In the genomic region with DNA sequence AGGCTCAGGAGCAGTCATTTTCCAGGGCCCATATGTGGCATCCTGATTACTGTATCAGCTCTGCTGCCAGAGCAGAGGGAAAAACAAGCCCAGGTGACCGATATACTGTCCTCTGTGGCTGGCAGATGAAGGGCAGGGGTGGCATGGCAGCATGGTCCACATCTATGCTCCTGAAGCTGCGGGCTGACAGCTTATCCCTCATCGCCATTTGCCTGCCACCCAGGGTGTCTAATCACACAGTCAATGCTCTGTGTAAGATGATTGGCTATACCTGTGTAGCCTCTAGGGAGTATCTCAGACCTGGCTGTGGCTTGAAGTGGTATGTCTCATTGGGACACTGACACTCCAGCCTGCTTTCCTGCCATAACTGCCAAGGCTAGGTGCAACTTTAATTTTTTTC, we compare ENCODE assay signal across 32 mouse cellular contexts. TPM values are rescaled to one million over a fixed set of nuclear protein-coding genes. Genes with fewer than 3 reads are reported as not detected.
DNase-seq lines count a peak whose midpoint lies in the region; ATAC-seq lines count a peak whose summit lies in the region.
"Had no signal": no experiment of that assay in that cellular context is flagged by ENCODE, and none has a peak within 500 bp of the region (broad histone marks: within the 10 kb centered on the region; RNA-seq: fewer than 3 reads in every experiment).

No protein-coding gene starts in this region.

- H3K4me1 ChIP-seq in liver, embryonic 13.5 days (replicated peaks): peaks cover 36% of the 10 kb centered on the region
- 0 out of 2 replicates have a peak, but pooled peaks cover 3% of the 10 kb centered on the region for H3K4me1 ChIP-seq in forebrain, embryonic 11.5 days (replicated peaks; ENCODE audit: control insufficient read depth, insufficient read depth, low read length)

- no peaks in the 10 kb centered on the region for H3K27me3 ChIP-seq in liver, embryonic 13.5 days
- H3K27me3 ChIP-seq in forebrain, embryonic 11.5 days (ENCODE audit: control insufficient read depth, insufficient read depth, low read length): no peaks in the 10 kb centered on the region
- H3K27me3 ChIP-seq: CH12.LX; forebrain, embryonic 13.5 days; heart, embryonic 13.5 days; hindbrain, embryonic 12.5 days; hindbrain, embryonic 15.5 days; Patski had no signal

- no peak overlapping the region for H3K4me2 ChIP-seq in liver, embryonic 13.5 days
- no peak overlapping the region for H3K4me2 ChIP-seq in forebrain, embryonic 11.5 days (ENCODE audit: low read depth, low read length, severe bottlenecking)
- H3K4me2 ChIP-seq: forebrain, embryonic 13.5 days; heart, embryonic 13.5 days; hindbrain, embryonic 12.5 days; hindbrain, embryonic 15.5 days had no signal

- peak; percentile 69 for ATAC-seq in liver, embryonic 13.5 days (ENCODE audit: low read depth)
- peak; percentile 45 for ATAC-seq in erythroid progenitor cell, adult 5-6 weeks (replicated peaks; ENCODE audit: low FRiP score, poor library complexity, severe bottlenecking)
- ATAC-seq in megakaryocyte progenitor cell, adult 5-6 weeks (replicated peaks; ENCODE audit: poor library complexity): peak; percentile 37
- ATAC-seq in forebrain, embryonic 11.5 days (replicated peaks; ENCODE audit: low FRiP score): no peak
- ATAC-seq: forebrain, embryonic 13.5 days; forebrain, embryonic 16.5 days; Patski had no signal

- no peak overlapping the region for H3K4me3 ChIP-seq in liver, embryonic 13.5 days (replicated peaks)
- no peak overlapping the region for H3K4me3 ChIP-seq in forebrain, embryonic 11.5 days (ENCODE audit: low read depth, low read length)
- H3K4me3 ChIP-seq: forebrain, embryonic 13.5 days; heart, adult 2 months; heart, embryonic 10.5 days; heart, embryonic 13.5 days; hindbrain, embryonic 12.5 days; hindbrain, embryonic 15.5 days had no signal

- H3K9me3 ChIP-seq in liver, embryonic 13.5 days (replicated peaks): no peaks in the 10 kb centered on the region
- H3K9me3 ChIP-seq in forebrain, embryonic 11.5 days (ENCODE audit: control insufficient read depth, low read length): no peaks in the 10 kb centered on the region
- H3K9me3 ChIP-seq: forebrain, embryonic 13.5 days; G1E; heart, embryonic 10.5 days; heart, embryonic 13.5 days; hindbrain, embryonic 12.5 days; hindbrain, embryonic 15.5 days had no signal

- 53% methylated on average over 3 of the region's 3 CpGs for WGBS in liver, embryonic 13.5 days (ENCODE audit: insufficient replicate concordance)
- 85% methylated on average over 3 of the region's 3 CpGs for WGBS in forebrain, embryonic 11.5 days

- no peaks in the 10 kb centered on the region for H3K36me3 ChIP-seq in liver, embryonic 13.5 days
- no peaks in the 10 kb centered on the region for H3K36me3 ChIP-seq in forebrain, embryonic 11.5 days (ENCODE audit: control insufficient read depth, insufficient read depth, low read length)
- H3K36me3 ChIP-seq: heart, embryonic 10.5 days; heart, embryonic 13.5 days; hindbrain, embryonic 12.5 days; hindbrain, embryonic 15.5 days had no signal

- no peak overlapping the region for H3K27ac ChIP-seq in liver, embryonic 13.5 days
- H3K27ac ChIP-seq in forebrain, embryonic 11.5 days (ENCODE audit: low read depth, low read length): no peak overlapping the region
- H3K27ac ChIP-seq: forebrain, embryonic 13.5 days; heart, adult 2 months; heart, embryonic 10.5 days; heart, embryonic 13.5 days; hindbrain, embryonic 12.5 days; hindbrain, embryonic 15.5 days had no signal

- no peak overlapping the region for H3K9ac ChIP-seq in liver, embryonic 13.5 days
- H3K9ac ChIP-seq in forebrain, embryonic 11.5 days (ENCODE audit: low read length): no peak overlapping the region
- H3K9ac ChIP-seq: forebrain, embryonic 13.5 days; heart, embryonic 13.5 days; hindbrain, embryonic 12.5 days; hindbrain, embryonic 15.5 days had no signal

- DNase-seq in liver, embryonic 13.5 days: no peak
- no peak for DNase-seq in liver
- DNase-seq in layer of hippocampus, adult 18-20 months (ENCODE audit: low spot score in 2 of 2): no peak
- no peak for DNase-seq in forebrain, embryonic 11.5 days (ENCODE audit: low spot score)
- DNase-seq: adrenal gland, postnatal 10 days; adrenal gland, postnatal 36 days; B cell, adult 2 months; cerebellum, adult 18-20 months; cerebellum, adult 9-10 months; cerebellum, postnatal 14 days; gastrocnemius, postnatal 10 days; gastrocnemius, postnatal 36 days; heart, adult 2 months; heart, postnatal 14 days; heart, postnatal 4 days had no signal

RNA-seq across cellular contexts. Expression of a gene that starts 44.0 kb away (rescaled TPM):
- polyA plus RNA-seq in liver, embryonic 13.5 days (2015; fragmentation: Nextera tagmentation; extraction: Ambion mirVana): not detected in 2 replicates
- not detected in 2 replicates for total RNA-seq in erythroid progenitor cell, adult 5-6 weeks (2015; ENCODE audit: low replicate concordance)
- total RNA-seq in erythroid progenitor cell, adult 5-6 weeks (2017; ENCODE audit: low replicate concordance): not detected in 2 replicates
- total RNA-seq in megakaryocyte progenitor cell, adult 5-6 weeks (2015): not detected in 2 replicates
- not detected in 2 replicates for total RNA-seq in megakaryocyte progenitor cell, adult 5-6 weeks (2017)
- total RNA-seq in layer of hippocampus, adult 18-20 months (2021): not detected
- polyA plus RNA-seq in forebrain, embryonic 11.5 days (2014; fragmentation: Nextera tagmentation; extraction: Ambion mirVana): not detected in 2 replicates
- total RNA-seq: adrenal gland, adult 18-20 months; adrenal gland, postnatal 10 days; adrenal gland, postnatal 36 days; CH12.LX; gastrocnemius, adult 18-20 months; gastrocnemius, postnatal 10 days; gastrocnemius, postnatal 36 days; granulocyte monocyte progenitor cell, adult 5-6 weeks; heart, adult 2 months; heart, postnatal 14 days; heart, postnatal 4 days had no signal
- polyA plus RNA-seq: embryonic facial prominence, embryonic 11.5 days; embryonic facial prominence, embryonic 14.5 days; forebrain, embryonic 13.5 days; forebrain, embryonic 16.5 days; G1E; heart, embryonic 10.5 days; heart, embryonic 13.5 days; heart, embryonic 16.5 days; hindbrain, embryonic 12.5 days; hindbrain, embryonic 15.5 days; Patski had no signal
